Mouse (Mus musculus): ENCODE results near the gene Tagln. TPM values are rescaled to one million over a fixed set of nuclear protein-coding genes. Genes with fewer than 3 reads are reported as not detected.

The Tagln gene
- total RNA-seq, 2 experiments from 2014 or later: 92.8 to 152 TPM

DNA sequence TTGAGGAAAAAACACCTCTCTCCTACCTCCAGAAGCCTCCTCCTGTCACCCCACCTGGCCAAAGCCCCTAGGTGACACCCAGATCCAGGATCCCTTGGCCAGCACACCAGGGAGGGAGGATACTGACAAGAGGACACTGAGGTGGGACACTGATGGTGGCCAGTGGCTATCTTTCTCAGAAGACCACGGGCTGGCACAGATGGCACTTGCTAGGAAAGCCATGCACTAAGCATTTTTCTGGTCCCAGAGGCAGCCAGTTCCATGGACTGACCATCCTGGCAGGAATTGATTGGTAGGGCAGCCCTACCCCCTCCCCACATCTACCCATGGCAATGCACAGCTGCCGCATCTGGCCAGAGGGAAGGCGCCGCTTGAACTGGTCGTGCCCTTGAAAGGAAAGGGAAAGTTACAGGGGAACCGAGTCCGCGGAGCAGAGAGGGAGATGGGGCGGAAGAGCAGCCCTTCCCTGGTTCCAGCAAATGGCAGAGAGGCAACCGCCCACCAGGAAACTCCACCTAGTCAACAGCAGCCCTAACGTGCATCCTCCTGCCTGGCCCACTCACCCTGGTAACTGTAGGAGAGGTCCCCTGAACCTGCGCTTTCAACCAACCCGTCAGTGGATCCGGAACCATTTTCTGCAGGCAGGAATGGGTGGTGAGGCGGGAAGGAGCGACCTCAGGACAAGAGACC lies 10.5 kb upstream of the Tagln start:
- DNase-seq (ENCODE audit: low spot score in 2 of 2): no peak

DNA sequence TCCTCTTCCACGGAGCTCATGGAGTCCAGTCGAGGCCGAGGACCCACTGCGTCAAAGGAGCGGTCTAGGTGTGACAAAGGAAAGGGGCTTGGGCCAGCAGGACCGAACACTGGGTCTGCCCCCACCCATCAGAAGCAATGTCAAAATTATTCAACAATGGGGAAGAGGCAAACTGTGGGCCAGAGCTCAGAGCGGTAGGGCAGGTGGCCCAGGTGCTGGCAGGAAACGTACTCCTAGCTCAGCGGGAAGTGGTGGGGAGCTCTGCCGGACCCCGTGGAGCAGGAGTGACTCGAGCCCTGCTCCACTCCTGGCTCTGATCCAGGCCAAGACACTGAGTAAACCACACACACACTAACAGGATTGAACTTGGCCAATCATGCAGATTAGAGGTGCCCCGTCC lies 9.9 kb upstream of the Tagln start:
- DNase-seq (ENCODE audit: low spot score in 2 of 2): no peak

DNA sequence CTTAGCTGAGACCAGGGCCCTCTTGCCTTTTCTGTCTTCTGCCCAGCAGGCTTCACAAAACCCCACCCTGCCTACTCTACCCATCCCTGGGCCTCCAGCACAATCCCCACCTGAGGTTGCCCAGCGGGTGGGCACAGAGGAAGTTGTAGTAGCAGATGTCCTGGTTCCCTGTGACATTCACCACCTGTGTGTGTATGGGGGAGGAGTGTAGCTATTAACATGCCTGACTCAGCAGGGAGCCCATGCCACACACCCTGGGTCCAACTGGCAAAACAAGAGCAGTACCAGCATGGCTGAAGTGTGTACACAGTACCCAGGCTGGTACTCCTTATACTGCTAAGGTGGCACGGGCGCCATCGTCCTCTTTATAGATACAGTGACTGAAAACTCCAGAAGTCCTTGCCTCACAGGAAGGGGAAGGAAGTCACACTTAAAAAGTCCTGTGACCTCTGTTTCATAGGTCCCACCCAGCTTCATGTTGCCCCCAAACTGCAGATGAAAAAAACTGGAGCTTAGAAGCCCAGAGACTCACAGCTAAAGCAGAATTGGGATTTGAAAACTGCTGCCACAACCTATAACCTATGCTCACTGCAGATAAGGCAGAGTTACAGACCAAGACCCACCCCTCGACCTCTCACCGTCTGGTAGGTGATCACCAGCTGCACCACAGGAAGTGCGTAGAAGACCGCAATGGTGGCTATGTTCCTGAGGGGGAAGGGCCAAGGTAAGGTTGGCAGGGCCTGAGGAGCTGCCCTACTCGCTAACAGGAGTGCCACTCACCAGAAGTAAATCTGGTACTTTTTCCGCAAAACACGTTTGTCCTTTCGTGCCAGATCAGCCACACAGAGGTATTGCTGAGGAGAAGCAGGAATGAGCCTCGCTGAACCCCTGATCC lies 8.9 kb upstream of the Tagln start:
- DNase-seq (ENCODE audit: low spot score in 2 of 2): no peak

DNA sequence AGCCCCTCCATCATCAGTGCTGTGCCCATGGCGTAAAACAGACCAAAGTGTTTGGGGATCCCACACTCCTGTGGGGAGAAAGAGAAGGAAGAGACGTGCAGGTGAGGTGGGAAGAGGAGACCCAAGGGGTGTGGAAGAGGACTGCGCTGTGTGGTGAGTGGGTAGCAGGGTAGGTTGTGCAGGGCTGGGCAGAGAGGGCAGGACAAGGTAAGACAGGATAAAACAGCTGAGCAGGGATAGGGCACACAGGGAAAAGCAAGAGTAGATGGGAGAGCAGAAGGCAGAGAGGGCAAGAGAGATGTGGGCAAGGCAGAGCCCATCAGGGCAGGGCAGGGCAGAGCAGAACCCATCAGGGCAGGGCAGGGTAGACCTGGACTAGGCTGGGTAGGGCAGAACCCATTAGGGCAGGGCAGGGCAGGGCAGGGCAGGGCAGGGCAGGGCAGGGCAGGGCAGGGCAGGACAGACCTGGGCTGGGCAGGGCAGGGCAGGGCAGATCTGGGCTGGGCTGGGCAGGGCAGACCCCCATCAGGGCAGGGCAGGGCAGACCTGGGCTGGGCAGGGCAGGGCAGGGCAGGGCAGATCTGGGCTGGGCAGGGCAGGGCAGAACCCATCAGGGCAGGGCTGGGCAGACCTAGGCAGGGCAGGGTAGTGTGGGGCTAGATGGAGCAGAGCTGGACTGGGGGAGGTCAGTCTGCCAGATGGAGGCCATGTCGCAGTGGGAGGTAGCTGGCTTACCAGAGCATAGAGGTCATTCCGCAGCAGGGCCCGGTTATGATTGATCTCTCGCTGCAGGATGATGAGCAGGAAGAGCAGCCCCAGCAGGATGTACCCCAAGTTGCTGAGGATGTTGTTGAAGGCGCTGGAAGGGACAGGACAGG lies 8.0 kb upstream of the Tagln start:
- DNase-seq (ENCODE audit: low spot score in 2 of 2): no peak

DNA sequence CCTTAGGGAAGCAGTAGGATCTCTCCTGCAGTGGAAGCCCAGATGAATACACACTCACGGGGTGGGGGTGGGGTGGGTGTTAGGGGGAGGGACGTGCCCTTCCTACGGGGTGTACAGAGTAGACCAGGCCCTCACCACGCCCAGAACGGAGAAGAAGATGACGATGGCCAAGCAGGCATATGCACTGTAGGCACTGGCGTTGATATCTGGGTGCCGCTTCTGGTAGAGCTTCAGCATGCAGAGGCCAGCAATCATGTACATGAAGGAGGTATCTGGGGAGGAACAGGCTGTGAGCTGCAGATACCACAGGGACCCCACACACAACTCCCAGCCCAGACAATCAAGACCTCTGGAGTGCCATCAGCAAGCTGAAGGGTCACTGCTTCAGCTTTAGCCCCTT lies 7.1 kb upstream of the Tagln start:
- no peak for DNase-seq (ENCODE audit: low spot score in 2 of 2)

DNA sequence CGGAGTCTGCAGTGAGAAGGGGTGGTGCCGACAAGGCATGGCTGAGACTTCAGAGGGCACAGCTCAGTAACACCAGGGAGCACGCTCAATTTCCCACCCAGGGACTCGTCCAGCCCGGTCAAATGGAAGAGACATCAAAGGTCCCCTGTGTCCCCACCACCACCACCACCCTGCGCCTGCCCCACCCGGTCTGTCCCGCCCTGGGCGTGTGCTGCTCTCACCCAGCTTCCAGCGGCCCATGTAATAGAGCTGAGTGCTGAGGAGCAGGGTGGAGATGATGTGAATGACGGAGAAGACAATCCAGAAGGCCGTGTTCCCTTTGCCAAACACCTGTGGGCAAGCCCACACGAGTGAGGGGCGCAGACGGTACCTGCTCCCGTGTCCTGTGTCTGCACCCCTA lies 6.6 kb upstream of the Tagln start:
- no peak for DNase-seq (ENCODE audit: low spot score in 2 of 2)

DNA sequence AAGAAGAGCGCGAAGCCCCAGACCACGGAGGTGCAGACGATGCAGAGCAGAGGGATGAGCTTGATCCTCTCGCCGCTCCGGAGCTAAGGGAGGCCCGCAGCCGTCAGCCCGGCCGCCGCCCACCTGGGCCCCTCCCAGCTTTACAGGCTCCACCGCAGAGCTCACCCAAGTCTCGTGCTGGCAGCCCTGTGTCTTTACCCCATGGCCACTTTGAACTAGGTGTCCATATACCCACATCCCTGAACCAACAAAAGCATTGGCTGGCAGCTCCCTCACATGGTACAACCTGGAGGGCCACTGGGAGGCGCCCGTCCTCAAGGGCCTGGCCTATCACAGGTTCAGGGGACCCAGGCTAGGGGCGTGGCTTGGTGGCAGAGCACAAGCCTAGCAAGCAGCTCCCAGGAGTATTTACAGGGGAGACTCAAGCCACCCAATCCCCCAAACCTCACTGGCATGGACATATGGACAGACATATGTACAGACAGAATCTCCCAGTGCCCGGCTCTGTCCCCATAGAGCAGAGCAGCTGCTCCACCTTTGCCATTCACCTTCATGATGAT lies 5.6 kb upstream of the Tagln start:
- no peak for DNase-seq (ENCODE audit: low spot score in 2 of 2)

DNA sequence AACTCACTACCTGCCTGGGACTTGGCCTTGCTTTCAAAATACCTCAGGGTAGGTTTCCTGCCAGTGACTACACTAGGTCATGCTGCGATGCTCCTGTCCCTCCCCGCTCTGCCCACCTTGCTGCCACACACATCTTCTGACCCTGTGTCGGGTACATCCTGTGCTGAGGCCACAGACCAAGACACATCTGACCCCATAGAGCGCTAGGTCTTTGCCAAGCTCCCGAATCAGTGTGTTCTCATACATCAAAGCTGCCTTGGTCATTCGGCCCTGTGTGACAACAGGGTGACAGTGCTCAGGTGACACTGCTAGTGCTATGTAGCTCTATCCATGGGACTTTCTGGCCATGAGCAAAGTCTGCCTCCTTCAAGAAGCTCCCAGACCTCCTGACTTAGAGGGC lies 3.9 kb upstream of the Tagln start:
- no peak for DNase-seq (ENCODE audit: low spot score in 2 of 2)

DNA sequence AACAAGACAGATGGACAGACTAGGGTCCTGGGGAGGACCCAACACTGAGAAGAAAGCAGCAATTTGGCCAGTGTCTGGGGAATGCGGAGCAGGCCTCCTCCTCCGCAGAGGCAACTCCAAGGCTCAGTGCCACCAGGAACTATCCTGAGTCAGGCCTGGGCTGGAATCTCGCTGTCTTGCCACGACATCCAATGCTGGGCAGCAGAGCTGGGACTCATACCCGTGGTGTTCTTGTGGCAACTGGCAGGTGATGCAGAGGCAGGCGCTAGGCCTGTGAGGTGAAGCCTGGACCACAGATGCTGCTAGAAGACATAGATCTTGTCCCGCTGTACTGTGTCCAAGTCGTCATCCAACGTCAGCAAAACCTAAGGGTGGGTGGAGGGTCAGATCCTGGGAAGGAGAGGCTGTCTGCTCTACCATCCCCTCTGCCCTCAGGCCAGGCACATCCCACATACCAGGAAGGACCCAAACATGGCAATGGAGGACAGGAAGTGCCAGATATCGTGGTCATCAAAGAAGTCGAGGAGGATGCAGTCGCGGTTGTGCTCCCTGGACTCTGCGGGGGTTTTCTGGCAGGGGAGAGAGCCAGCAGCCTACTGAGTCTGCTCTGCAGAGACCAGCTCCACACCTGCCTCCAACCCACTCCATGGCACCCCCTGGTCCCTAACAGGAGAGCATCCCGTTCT lies 3.2 kb upstream of the Tagln start:
- DNase-seq (ENCODE audit: low spot score in 2 of 2): no peak

DNA sequence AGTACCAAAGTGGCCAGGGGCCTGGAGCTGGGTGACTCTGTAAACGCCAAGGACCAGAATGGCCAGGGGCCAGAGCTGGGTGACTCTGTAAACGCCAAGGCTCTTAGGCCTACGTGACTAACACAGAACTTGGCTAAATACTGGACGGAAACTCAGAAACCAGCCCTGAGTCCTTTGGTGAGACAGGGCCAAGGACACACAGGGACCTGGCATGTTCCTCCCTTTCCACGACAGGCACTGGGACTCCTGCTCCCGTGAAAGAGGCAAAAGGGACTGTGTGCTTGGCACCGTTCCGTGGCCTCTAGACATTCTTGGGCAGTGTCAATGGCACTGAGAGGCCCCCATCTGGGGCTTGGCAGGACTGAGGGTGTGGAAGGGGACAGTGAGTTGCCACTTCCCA lies 2.2 kb upstream of the Tagln start:
- peak in 1 of 2 experiments; percentile 55 for DNase-seq (ENCODE audit: low spot score in 2 of 2)

DNA sequence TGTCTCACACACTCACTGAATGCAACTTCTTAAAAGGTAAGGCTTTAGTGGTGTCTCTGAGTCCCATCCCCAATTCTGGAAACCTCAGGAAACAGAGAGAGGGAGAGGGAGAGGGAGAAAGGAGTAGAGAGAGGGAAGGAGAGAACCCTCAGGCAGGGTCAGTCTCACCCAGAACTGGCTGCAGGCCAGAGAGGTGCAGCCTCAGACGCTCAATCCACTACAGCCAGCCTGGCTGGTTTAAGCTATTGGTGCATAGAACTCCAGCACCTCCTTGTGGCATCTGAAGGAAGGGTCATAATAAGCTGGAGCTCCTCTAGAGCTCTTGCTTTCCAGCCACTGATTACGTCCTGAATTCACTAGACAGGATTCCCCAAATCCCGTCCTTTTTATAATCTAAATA lies 1.0 kb upstream of the Tagln start:
- DNase-seq (ENCODE audit: low spot score in 2 of 2): peak; percentile 52 to 58

DNA sequence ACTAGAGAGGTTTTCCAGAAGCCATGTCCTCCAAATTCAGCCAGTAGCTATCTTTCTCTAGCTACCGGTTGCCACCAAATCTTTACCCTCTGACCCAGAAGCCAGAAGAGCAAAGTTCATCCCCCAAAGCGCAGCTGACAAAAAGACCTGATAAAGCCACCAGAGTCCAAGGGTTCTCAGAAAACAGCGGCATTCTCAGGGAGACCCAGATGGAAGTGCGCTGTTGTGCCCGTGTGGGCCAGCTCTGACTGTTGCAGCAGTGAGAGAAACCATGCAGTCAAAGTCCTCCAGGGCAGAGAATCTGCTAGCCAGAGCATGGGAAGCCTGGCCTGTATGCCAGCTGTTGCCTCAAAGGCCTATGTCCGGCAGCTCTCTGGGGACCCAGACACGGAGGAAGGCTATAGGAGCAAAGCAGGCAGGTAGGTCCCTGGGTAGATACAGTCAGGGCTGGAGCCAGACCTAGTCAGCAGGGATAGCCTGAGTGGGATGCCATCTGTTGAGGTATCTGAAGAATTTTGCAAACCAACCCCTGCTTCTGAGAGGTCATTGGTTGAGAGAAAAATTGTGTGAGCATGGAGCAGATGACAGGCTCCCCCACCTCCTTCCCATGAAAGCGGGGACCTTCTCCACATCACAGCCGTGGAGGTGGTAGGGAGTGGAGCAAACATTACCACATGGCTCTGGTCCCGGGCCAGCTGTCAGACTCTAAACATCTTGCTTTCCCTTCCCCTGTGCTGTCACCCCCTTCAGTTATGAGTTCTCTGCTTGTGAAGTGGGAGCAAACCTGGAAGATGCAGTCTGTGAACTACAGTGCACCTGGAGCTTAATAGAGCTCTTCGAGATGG lies 3.1 kb downstream of the Tagln start:
- DNase-seq (ENCODE audit: low spot score in 2 of 2): no peak

DNA sequence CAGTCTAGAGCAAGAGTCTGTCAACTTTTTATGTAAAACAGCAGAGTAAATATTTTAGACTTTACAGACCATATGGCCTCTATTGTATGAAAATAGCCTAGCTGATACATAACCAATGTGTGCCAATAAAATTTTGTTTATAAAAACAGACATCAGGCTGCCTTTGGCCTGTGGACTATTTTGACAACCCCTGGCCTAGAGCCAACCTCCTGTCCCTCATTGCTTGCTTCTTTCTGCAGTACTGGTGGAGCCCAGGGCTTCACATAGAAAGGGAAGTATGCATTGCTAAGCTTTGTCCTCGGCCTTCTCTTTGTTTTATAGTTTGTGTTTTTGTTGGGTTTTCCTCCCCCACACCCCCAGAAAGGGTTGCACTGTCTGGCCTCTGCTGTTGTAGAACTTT lies 3.9 kb downstream of the Tagln start:
- no peak for DNase-seq (ENCODE audit: low spot score in 2 of 2)

DNA sequence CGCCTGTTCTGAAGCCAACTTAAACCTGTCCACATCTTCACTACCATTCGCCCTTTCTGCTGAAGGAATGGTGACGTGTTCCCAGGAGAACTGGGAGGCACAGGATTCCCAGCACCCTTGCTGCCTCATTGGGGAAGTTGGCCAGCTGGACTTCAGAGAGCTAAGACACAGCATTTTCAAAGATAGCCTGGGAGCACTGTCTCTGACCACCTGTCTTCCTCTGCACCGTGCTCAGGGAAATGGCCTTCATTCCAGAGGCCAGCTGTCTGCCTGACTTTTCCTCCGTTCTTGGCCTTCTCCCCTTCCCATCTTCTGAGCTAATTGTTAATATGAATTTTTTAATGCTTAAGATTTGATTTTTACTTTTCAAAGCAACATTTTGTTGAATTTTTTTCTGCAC lies 6.6 kb downstream of the Tagln start:
- no peak for DNase-seq (ENCODE audit: low spot score in 2 of 2)

DNA sequence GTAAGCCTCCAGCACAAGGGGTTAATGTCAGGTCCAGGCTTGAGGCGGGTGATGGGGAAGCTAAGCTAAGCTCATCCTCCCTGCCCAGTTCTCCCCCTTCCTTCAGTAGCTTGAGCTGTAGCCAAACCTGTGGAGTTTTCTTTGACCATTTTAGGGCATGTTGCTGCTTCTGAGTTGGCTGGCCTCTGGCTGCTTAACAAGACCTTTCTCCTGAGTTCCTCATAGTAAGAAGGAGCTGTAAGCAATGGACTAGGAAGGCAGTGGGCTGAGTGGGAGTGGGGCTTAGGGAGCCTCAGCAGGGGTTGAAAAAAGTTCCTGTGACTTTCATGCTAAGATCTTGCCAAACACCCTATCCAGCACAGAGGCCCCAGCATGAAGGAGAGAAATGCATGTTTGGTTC lies 16.0 kb downstream of the Tagln start:
- DNase-seq (ENCODE audit: low spot score in 2 of 2): no peak

DNA sequence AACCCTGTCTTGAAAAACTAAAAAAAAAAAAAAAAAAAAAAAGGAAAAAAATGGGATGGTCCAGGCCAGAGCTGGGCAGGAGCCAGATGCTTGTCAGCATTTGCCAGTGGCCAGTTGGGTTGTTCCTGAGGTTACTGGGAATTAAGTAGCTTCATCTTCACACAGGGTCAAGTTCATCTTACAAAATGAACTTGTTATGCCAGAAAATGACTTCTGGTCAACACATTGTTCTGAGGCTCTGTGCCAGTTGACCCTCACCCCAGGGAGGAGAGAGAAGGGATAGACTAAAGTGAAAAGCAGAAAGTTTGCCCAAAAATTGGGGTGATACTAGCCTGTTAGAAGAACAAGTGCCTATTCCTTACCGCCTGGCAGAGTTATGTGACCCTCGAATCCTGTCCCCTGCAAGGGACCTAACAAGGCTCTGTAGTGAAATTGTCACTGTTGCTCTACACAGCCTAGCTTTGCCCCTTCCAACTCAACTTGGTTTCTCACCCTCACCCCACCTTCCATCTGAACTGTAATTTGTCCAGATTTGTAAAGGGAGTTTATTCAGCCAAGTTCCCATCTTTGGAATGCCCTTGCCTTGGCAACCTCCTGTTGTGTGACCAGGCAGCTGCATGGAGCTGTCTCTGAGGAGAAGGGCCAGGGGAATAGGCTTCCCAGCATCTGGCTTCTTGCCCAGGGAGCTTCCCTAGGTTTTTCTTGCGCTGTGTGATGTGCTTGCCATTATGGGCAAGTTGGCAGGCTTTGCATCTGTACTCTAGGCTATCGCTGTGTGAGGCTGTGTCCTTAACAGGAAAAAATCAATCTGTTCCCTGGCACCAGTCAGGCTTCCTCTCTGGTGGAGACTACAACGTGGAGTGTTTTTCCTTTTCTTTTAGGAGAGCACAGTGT lies 18.6 kb downstream of the Tagln start:
- no peak for DNase-seq (ENCODE audit: low spot score in 2 of 2)

DNA sequence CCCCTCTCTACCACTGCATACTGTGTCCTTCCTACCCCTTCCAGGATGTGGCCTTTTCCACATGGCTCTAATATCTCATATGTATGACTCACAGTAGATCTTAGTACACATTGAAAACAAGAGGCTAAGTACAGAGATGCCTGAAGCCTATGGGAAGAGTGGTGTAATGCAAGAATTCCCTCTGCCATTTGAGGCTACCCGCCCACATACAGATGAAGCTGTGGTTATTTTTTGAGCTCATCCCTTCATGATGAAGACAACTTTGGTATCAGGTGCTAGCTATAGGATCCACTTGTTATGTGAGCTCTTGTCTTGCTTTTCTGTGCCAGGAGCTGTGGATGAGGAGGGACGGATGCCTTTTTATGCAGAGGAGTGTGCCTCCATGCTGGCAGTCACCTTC lies 20.2 kb downstream of the Tagln start:
- DNase-seq (ENCODE audit: low spot score in 2 of 2): no peak

DNA sequence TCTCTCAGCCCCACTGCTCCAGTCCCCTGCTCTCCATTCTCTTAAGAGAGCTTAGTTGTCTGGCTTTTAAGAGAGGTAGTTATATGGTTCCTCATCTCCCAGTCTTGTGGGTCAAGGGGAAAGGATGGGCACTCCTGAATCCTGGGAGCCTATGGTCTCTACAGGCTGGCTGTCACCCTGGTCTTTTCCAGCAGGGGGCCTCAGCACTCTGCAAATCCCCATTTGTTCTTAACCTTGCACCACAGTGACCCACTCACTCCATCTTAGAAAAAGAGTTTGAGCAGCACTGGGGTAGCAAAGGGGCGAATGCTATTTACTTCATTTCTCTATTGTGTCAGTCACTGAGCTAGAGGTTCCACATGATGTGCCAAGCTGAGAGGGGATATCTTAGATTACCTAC lies 24.2 kb downstream of the Tagln start:
- DNase-seq (ENCODE audit: low spot score in 2 of 2): peak; percentile 61 to 70

DNA sequence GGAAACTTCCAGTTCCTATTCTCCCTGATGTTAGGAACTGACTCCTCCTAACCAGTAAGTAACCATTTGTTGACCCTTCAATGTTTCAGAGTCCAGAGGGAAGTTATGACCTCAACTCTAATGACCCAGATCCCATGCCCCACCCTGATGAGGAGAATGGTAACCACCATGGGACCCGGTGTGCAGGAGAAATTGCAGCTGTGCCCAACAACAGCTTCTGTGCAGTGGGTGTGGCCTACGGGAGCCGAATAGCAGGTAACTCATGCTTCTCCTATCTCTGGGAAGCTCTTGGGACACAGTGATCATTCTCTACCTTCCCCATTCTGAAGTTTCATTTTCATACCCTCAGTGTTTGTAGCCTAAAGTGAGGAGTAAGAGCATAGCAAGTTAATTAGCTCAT lies 24.9 kb downstream of the Tagln start:
- DNase-seq (ENCODE audit: low spot score in 2 of 2): no peak

Measured in adrenal gland, adult 18-20 months (tissue).